Mouse (Mus musculus): ENCODE data around the gene Bhlhb9.
A peak's percentile ranks its signal among the peaks of the same experiment; 100 is the strongest.
"Not testable (repeated sequence)": the region's sequence is repeated elsewhere in the genome, so short reads cannot be mapped to it uniquely, and the experiment has no call there.

Gene Bhlhb9

GRCm38 (mm10) chrX:135797212-135797644 is at the start of gene Bhlhb9:
Gene Bhlhb9, plus strand, starts transcription at chrX:135797594.
- DNase-seq: peak; percentile 27 to 59

- peak; percentile 62 to 84 for DNase-seq
Measured at GRCm38 (mm10) chrX:135752832-135753231, 44.6 kb upstream of the Bhlhb9 start.

- peak; percentile 23 to 54 for DNase-seq
Measured at GRCm38 (mm10) chrX:135761707-135762106, 35.7 kb upstream of the Bhlhb9 start.

GRCm38 (mm10) chrX:135768043-135768548 is 29.3 kb upstream of the Bhlhb9 start:
- DNase-seq: no peak

- no peak for DNase-seq
Measured at GRCm38 (mm10) chrX:135768565-135768964, 28.8 kb upstream of the Bhlhb9 start.

GRCm38 (mm10) chrX:135791536-135791935 is 5.9 kb upstream of the Bhlhb9 start:
- no peak for DNase-seq

GRCm38 (mm10) chrX:135792326-135792725 is 5.1 kb upstream of the Bhlhb9 start:
- no peak for DNase-seq

GRCm38 (mm10) chrX:135795591-135796304 is 1.6 kb upstream of the Bhlhb9 start:
- DNase-seq: peak; percentile 4 to 31

GRCm38 (mm10) chrX:135796305-135797211 is 836 bp upstream of the Bhlhb9 start:
- peak in 1 of 2 experiments; percentile 13 for DNase-seq

GRCm38 (mm10) chrX:135804149-135804548 is 6.8 kb downstream of the Bhlhb9 start:
- no peak for DNase-seq

- peak; percentile 19 to 51 for DNase-seq
Measured at GRCm38 (mm10) chrX:135805780-135806179, 8.4 kb downstream of the Bhlhb9 start.

GRCm38 (mm10) chrX:135835896-135836295 is 38.5 kb downstream of the Bhlhb9 start:
- not testable (repeated sequence) for DNase-seq

GRCm38 (mm10) chrX:135837896-135838295 is 40.5 kb downstream of the Bhlhb9 start:
- no peak for DNase-seq

GRCm38 (mm10) chrX:135838521-135839360 is 41.3 kb downstream of the Bhlhb9 start, which contains the start of gene Gprasp2:
Gene Gprasp2, plus strand, starts transcription at chrX:135839034.
- DNase-seq: peak in 1 of 2 experiments; percentile 13

- peak; percentile 17 to 33 for DNase-seq
Measured at GRCm38 (mm10) chrX:135839397-135840391, 42.3 kb downstream of the Bhlhb9 start.

GRCm38 (mm10) chrX:135866806-135867205 is 69.4 kb downstream of the Bhlhb9 start:
- DNase-seq: not testable (repeated sequence)

- no peak for DNase-seq
Measured at GRCm38 (mm10) chrX:135876679-135877078, 79.3 kb downstream of the Bhlhb9 start.

GRCm38 (mm10) chrX:135879626-135880025 is 82.2 kb downstream of the Bhlhb9 start:
- no peak for DNase-seq

GRCm38 (mm10) chrX:135885411-135886233 is 88.2 kb downstream of the Bhlhb9 start:
- DNase-seq: peak; percentile 51 to 65

- peak; percentile 4 to 41 for DNase-seq
Measured at GRCm38 (mm10) chrX:135886234-135886585, 88.8 kb downstream of the Bhlhb9 start.
